Mouse (Mus musculus) bone marrow macrophage, adult 2 months (primary cell): ENCODE data around the gene Npr3.

Experiments
- CTCF ChIP-seq: IDR thresholded peaks from 2 replicates; pipeline ENCODE4 v1.5.1; 2012; ENCODE audit warnings: low read depth, mild to moderate bottlenecking, low read length, moderate library complexity
- POLR2A ChIP-seq: IDR thresholded peaks from 2 replicates; pipeline ENCODE4 v1.6.1; 2012; ENCODE audit warnings: mild to moderate bottlenecking, low read depth, low read length, borderline replicate concordance

GRCm38 (mm10) chr15:11862785-11863539 is 44.1 kb downstream of the Npr3 start:
- TF ChIP-seq CTCF (no peak), POLR2A (no peak)
